Mouse (Mus musculus) testis, postnatal 14 days (tissue): ENCODE measurements around the gene Gm21954.

Experiments
- DNase-seq: peaks from one replicate; pipeline ENCODE4 v3.0.0; 2021; ENCODE audit warnings: low spot score

Gene Gm21954

DNA sequence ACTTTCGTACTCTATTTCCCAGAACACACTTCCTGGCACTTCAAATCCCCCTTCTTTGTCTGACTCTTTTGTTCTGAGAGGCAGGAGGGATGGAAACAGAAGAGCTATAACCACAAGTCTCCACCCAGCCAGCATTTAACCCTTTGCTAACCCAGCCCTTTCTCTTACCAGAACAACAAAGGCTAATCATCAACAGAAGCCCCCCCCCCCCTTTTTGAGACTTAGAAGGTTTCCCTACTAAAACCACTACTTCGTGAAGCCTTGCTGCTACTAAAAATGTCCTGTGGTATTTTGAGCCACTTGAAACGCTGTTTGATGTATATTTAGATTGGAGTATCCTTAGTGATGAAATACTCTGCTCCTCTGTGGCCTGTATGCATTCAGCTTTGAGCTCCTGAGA lies 52.7 kb downstream of the Gm21954 start:
- DNase-seq = no peak

DNA sequence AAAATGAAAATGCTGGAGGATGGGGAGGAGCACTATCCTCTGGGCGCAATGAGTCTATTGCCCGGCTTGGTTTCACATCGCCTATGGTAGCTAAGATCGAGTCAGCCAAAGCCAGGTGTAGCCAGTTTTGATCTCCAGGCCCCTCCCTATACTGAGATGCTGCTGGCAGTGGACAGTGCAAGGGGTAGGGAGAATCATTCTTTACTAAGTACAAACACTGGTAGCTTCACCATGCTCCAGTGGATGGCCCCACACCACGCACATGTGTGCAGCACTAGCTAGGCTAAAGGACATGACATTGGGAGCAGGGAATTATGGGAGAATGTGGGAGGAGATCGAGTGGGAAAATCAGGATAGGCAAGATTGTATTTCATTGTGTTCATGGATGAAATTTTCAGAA lies 53.2 kb downstream of the Gm21954 start:
- no peak for DNase-seq

DNA sequence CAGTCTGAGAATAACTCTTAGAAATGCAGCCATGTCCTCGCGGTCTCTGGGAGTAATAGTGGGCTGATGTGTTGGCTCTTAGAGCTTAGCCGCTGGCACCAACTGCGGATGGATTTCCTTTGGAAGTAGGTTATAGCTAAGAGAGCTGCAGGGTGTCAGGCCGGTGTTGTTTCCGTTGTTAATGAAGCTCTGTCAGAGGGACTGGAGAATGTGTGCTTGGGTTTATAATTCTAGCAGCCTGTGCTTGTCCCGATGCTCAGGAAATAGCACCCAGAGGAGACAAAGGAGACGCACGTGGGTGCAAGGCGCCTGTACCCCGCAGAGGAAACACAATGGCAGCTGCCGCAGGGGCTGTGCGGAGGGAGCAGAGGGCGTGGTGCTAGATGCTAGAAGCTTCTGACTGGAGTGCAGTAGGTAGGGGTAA lies 56.5 kb downstream of the Gm21954 start:
- no peak for DNase-seq
